Mouse (Mus musculus) heart, embryonic 14.5 days (tissue): Measurements from ENCODE around the gene Ldlrap1. TPM values are rescaled to one million over a fixed set of nuclear protein-coding genes. Genes with fewer than 3 reads are reported as not detected.

ENCODE experiments used
- ATAC-seq: fragments of 200-750 bp; cut with Nextera tagmentation; 2 replicates; pipeline ENCODE4 v1.8.0; 2017; ENCODE audit warnings: low read depth, moderate TSS enrichment; ENCODE audit not compliant: insufficient number of reproducible peaks, insufficient read depth, low FRiP score
- H3K27ac ChIP-seq, 2 experiments: fragments of 200-500 bp in 1 of 2; fragments of 300-500 bp in 1 of 2; sonication (generic) in 1 of 2; replicated peaks in 1 of 2; 2 replicates each; pipeline ENCODE4 v1.5.1; 2012 to 2014; ENCODE audit warnings: low read depth in 2 of 2, low read length in 2 of 2, control low read depth in 1 of 2, mild to moderate bottlenecking in 1 of 2, mixed read lengths in 1 of 2; ENCODE audit not compliant: control insufficient read depth in 1 of 2, insufficient read depth in 1 of 2
- H3K27me3 ChIP-seq: fragments of 300-500 bp; sonication (generic); 2 replicates; pipeline ENCODE4 v1.6.1; 2014; ENCODE audit warnings: mild to moderate bottlenecking, low read length, control low read depth; ENCODE audit not compliant: control insufficient read depth, insufficient read depth
- H3K36me3 ChIP-seq: fragments of 300-500 bp; sonication (generic); 2 replicates; pipeline ENCODE4 v1.6.1; 2014; ENCODE audit warnings: mild to moderate bottlenecking, control low read depth, low read length, mixed read lengths; ENCODE audit not compliant: control insufficient read depth, insufficient read depth
- H3K4me1 ChIP-seq, 2 experiments: fragments of 200-500 bp in 1 of 2; fragments of 300-500 bp in 1 of 2; sonication (generic) in 1 of 2; 2 replicates each; pipeline ENCODE4 v1.6.1; 2012 to 2014; ENCODE audit warnings: low read length in 2 of 2, control low read depth in 1 of 2, mixed read lengths in 1 of 2; ENCODE audit not compliant: control insufficient read depth in 2 of 2, insufficient read depth in 2 of 2
- H3K4me2 ChIP-seq: fragments of 300-500 bp; sonication (generic); 2 replicates; pipeline ENCODE4 v1.6.1; 2014; ENCODE audit warnings: mild to moderate bottlenecking, low read length
- H3K4me3 ChIP-seq, 2 experiments: fragments of 200-500 bp in 1 of 2; fragments of 300-500 bp in 1 of 2; sonication (generic) in 1 of 2; 2 replicates each; pipeline ENCODE4 v1.5.1; 2012 to 2014; ENCODE audit warnings: low read length in 2 of 2, mild to moderate bottlenecking in 2 of 2, control low read depth in 1 of 2, low read depth in 1 of 2, moderate library complexity in 1 of 2; ENCODE audit not compliant: control insufficient read depth in 1 of 2, insufficient read depth in 1 of 2
- H3K9ac ChIP-seq: fragments of 300-500 bp; sonication (generic); 2 replicates; pipeline ENCODE4 v1.6.1; 2014; ENCODE audit warnings: mild to moderate bottlenecking, low read length
- H3K9me3 ChIP-seq: fragments of 300-500 bp; sonication (generic); 2 replicates; pipeline ENCODE4 v1.6.1; 2016; ENCODE audit warnings: low read length, control low read depth; ENCODE audit not compliant: control insufficient read depth
- WGBS: fragments of 180-500 bp; shearing (Covaris S2); extraction: QIAGEN DNeasy Blood & Tissue Kit; methylation state at CpG from one replicate; pipeline ENCODE4 v1.1.7; 2014; 5-methylcytosine and 5-hydroxymethylcytosine counted together
- polyA plus RNA-seq: library from polyadenylated mRNA; unstranded; fragments of >200 nt; fragmentation: Nextera tagmentation; extraction: Ambion mirVana; gene quantifications from 2 replicates; pipeline ENCODE4 v1.2.1, GENCODE M21; 2014

The Ldlrap1 gene
- polyA plus RNA-seq, 1 experiment from 2014 or later: 12.3 TPM

GRCm38 (mm10) chr4:134764333-134764732, 3.5 kb downstream of the Ldlrap1 start:
- ATAC-seq: no peak
- peaks cover 51 to 81% of the 10 kb centered on the region in 2 experiments for H3K4me1 ChIP-seq
- H3K4me3 ChIP-seq: no peak overlapping the region
- H3K9me3 ChIP-seq: no peaks in the 10 kb centered on the region
- no peaks in the 10 kb centered on the region for H3K27me3 ChIP-seq
- no peaks in the 10 kb centered on the region for H3K36me3 ChIP-seq
- peak overlapping the region in 1 of 2 experiments; percentile 0; a peak in 1 of 4 replicates for H3K27ac ChIP-seq
- H3K4me2 ChIP-seq: no peak overlapping the region
- WGBS: 27% methylated on average over 3 of the region's 3 CpGs
- H3K9ac ChIP-seq: no peak overlapping the region

GRCm38 (mm10) chr4:134762360-134762759, 5.5 kb downstream of the Ldlrap1 start:
- H3K27me3 ChIP-seq: no peaks in the 10 kb centered on the region
- 0 out of 4 replicates have a peak overlapping the region, but pooled peaks of 1 of the 2 experiments have one; percentile 24 for H3K27ac ChIP-seq
- no peak overlapping the region for H3K4me2 ChIP-seq
- no peaks in the 10 kb centered on the region for H3K9me3 ChIP-seq
- no peak overlapping the region for H3K4me3 ChIP-seq
- H3K9ac ChIP-seq: peak overlapping the region; percentile 48; the same call in 1 of the 2 replicates
- 77% methylated on average over 6 of the region's 6 CpGs for WGBS
- peaks cover 55 to 76% of the 10 kb centered on the region in 2 experiments for H3K4me1 ChIP-seq
- H3K36me3 ChIP-seq: no peaks in the 10 kb centered on the region
- ATAC-seq: no peak

GRCm38 (mm10) chr4:134760793-134761201, 7.0 kb downstream of the Ldlrap1 start:
- Histone ChIP-seq H3K4me1 (peaks cover 54 to 64% of the 10 kb centered on the region in 2 experiments), H3K9me3 (no peaks in the 10 kb centered on the region), H3K4me3 (no peak overlapping the region), H3K36me3 (no peaks in the 10 kb centered on the region), H3K4me2 (peak overlapping the region; percentile 39), H3K27ac (peak overlapping the region; percentile 60 to 64), H3K9ac (no peak overlapping the region), H3K27me3 (no peaks in the 10 kb centered on the region)
- peak; percentile 56 for ATAC-seq
- WGBS: 6% methylated on average over 9 of the region's 9 CpGs

- no peaks in the 10 kb centered on the region for H3K27me3 ChIP-seq
- peak overlapping the region; percentile 39 for H3K4me2 ChIP-seq
- peaks cover 3% of the 10 kb centered on the region; the same call in 1 of the 2 replicates for H3K36me3 ChIP-seq
- 46% methylated on average over 6 of the region's 6 CpGs for WGBS
- H3K27ac ChIP-seq: peak overlapping the region; percentile 60 to 64
- no peak for ATAC-seq
- peaks cover 51 to 62% of the 10 kb centered on the region in 2 experiments for H3K4me1 ChIP-seq
- H3K9ac ChIP-seq: no peak overlapping the region
- no peaks in the 10 kb centered on the region for H3K9me3 ChIP-seq
- no peak overlapping the region for H3K4me3 ChIP-seq
Measured at GRCm38 (mm10) chr4:134760281-134760680, 7.5 kb downstream of the Ldlrap1 start.

- H3K27me3 ChIP-seq: no peaks in the 10 kb centered on the region
- H3K4me2 ChIP-seq: 0 out of 2 replicates have a peak overlapping the region, but pooled peaks have one; percentile 39
- H3K4me3 ChIP-seq: no peak overlapping the region
- H3K9ac ChIP-seq: no peak overlapping the region
- peaks cover 48 to 63% of the 10 kb centered on the region in 2 experiments for H3K4me1 ChIP-seq
- peaks cover 9% of the 10 kb centered on the region; the same call in 1 of the 2 replicates for H3K36me3 ChIP-seq
- H3K9me3 ChIP-seq: no peaks in the 10 kb centered on the region
- WGBS: 84% methylated on average over 7 of the region's 7 CpGs
- ATAC-seq: no peak
- H3K27ac ChIP-seq: 0 out of 4 replicates have a peak overlapping the region, but pooled peaks of 1 of the 2 experiments have one; percentile 64
Measured at GRCm38 (mm10) chr4:134759564-134759963, 8.3 kb downstream of the Ldlrap1 start.

- H3K27ac ChIP-seq: no peak overlapping the region
- WGBS: 85% methylated on average over 14 of the region's 14 CpGs
- H3K9ac ChIP-seq: no peak overlapping the region
- peaks cover 10% of the 10 kb centered on the region; the same call in 1 of the 2 replicates for H3K36me3 ChIP-seq
- peaks cover 46 to 63% of the 10 kb centered on the region in 2 experiments for H3K4me1 ChIP-seq
- H3K27me3 ChIP-seq: no peaks in the 10 kb centered on the region
- ATAC-seq: no peak
- no peak overlapping the region for H3K4me2 ChIP-seq
- H3K4me3 ChIP-seq: no peak overlapping the region
- H3K9me3 ChIP-seq: no peaks in the 10 kb centered on the region
Measured at GRCm38 (mm10) chr4:134758922-134759321, 8.9 kb downstream of the Ldlrap1 start.

- no peak overlapping the region for H3K9ac ChIP-seq
- no peak overlapping the region for H3K4me3 ChIP-seq
- H3K27me3 ChIP-seq: no peaks in the 10 kb centered on the region
- H3K4me1 ChIP-seq: peaks cover 48 to 64% of the 10 kb centered on the region in 2 experiments
- no peaks in the 10 kb centered on the region for H3K9me3 ChIP-seq
- ATAC-seq: no peak
- H3K36me3 ChIP-seq: peaks cover 10% of the 10 kb centered on the region; the same call in 1 of the 2 replicates
- 72% methylated on average over 4 of the region's 4 CpGs for WGBS
- no peak overlapping the region for H3K4me2 ChIP-seq
- H3K27ac ChIP-seq: no peak overlapping the region
Measured at GRCm38 (mm10) chr4:134758367-134758766, 9.5 kb downstream of the Ldlrap1 start.

- ATAC-seq: no peak
Measured at GRCm38 (mm10) chr4:134756953-134757352, 10.9 kb downstream of the Ldlrap1 start.

More at GRCm38 (mm10) chr4:134756953-134757352, 10.9 kb downstream of the Ldlrap1 start:
- Histone ChIP-seq H3K4me2 (no peak overlapping the region), H3K9ac (no peak overlapping the region), H3K27me3 (no peaks in the 10 kb centered on the region), H3K9me3 (no peaks in the 10 kb centered on the region), H3K4me1 (peaks cover 54 to 68% of the 10 kb centered on the region in 2 experiments), H3K4me3 (no peak overlapping the region), H3K36me3 (peaks cover 10% of the 10 kb centered on the region; the same call in 1 of the 2 replicates), H3K27ac (no peak overlapping the region)
- WGBS: 87% methylated on average over 7 of the region's 7 CpGs
